Mouse (Mus musculus) C2C12 (cell line): ENCODE data around the gene Nol3. TPM values are rescaled to one million over a fixed set of nuclear protein-coding genes. Genes with fewer than 3 reads are reported as not detected.

Source experiments
- H3K27me3 ChIP-seq: one replicate; pipeline ENCODE4 v1.6.1; 2011; ENCODE audit not compliant: control insufficient read depth, insufficient read depth, insufficient read length
- H3K36me3 ChIP-seq: one replicate; pipeline ENCODE4 v1.6.1; 2011; ENCODE audit not compliant: control insufficient read depth, insufficient read depth
- H3K4me3 ChIP-seq: one replicate; pipeline ENCODE4 v1.5.1; 2011; ENCODE audit warnings: mild to moderate bottlenecking, control low read depth; ENCODE audit not compliant: poor library complexity, insufficient read depth, severe bottlenecking
- H3K79me2 ChIP-seq: one replicate; pipeline ENCODE4 v1.6.1; 2011; ENCODE audit not compliant: control insufficient read depth, insufficient read depth
- H3K79me3 ChIP-seq: one replicate; pipeline ENCODE4 v1.6.1; 2011; ENCODE audit warnings: low read depth, control low read depth
- H3ac ChIP-seq: one replicate; pipeline ENCODE3; 2011; ENCODE audit warnings: low read depth; ENCODE audit not compliant: control insufficient read depth, insufficient read length
- CEBPB ChIP-seq: IDR thresholded peaks from one replicate; pipeline ENCODE4 v1.6.1; 2011; ENCODE audit warnings: low read depth, mild to moderate bottlenecking, control low read depth, moderate library complexity
- CTCF ChIP-seq: IDR thresholded peaks from one replicate; pipeline ENCODE4 v1.5.1; 2011; ENCODE audit not compliant: control insufficient read depth, insufficient read depth, insufficient read length
- FOSL1 ChIP-seq: IDR thresholded peaks from one replicate; pipeline ENCODE4 v1.8.0; 2011; ENCODE audit warnings: mild to moderate bottlenecking, low read length; ENCODE audit not compliant: poor library complexity, insufficient read depth, severe bottlenecking
- MAX ChIP-seq: IDR thresholded peaks from one replicate; pipeline ENCODE4 v1.6.1; 2011; ENCODE audit warnings: mild to moderate bottlenecking, control low read depth
- MYOD1 ChIP-seq: IDR thresholded peaks from one replicate; pipeline ENCODE4 v1.6.1; 2011; ENCODE audit warnings: low read depth; ENCODE audit not compliant: control insufficient read depth, insufficient read length
- MYOG ChIP-seq: IDR thresholded peaks from one replicate; pipeline ENCODE4 v1.6.1; 2011; ENCODE audit not compliant: control insufficient read depth, insufficient read length; ENCODE audit errors: extremely low read depth
- USF1 ChIP-seq: IDR thresholded peaks from one replicate; pipeline ENCODE4 v1.6.1; 2011; ENCODE audit warnings: low read depth, mild to moderate bottlenecking, control low read depth, moderate library complexity
- polyA plus RNA-seq: library from polyadenylated mRNA; unstranded; fragments of >200 nt; fragmentation: generic; extraction: Trizol; gene quantifications from one replicate; pipeline ENCODE4 v1.2.1, GENCODE M21; 2012; ENCODE audit warnings: missing spikeins

Nol3 gene
- polyA plus RNA-seq, 1 experiment = 9.8 TPM

DNA sequence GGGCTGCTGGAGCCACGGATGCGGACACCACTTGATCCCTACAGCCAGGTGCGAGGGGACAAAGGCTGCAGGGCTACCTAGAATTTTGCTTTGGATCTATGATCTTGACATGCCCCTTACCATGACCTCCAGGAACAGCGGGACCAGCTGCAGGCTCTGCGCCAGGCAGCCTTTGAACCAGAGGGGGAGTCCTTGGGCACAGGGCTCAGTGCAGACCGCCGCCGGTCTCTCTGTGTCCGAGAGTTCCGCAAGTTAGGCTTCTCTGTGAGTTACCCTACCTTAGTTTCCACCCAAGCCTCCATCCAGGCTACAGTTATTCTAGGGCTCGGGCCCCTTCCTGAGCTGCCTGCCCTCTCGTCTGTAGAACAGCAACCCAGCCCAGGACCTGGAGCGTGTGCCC, 31.7 kb downstream of the Nol3 start:
- TF ChIP-seq MYOD1 = no peak
- no peak for TF ChIP-seq CEBPB
- TF ChIP-seq MAX = no peak
- TF ChIP-seq MYOG = no peak
- TF ChIP-seq CTCF = no peak
- TF ChIP-seq FOSL1 = no peak
- no peak for TF ChIP-seq USF1
- Histone ChIP-seq H3K4me3 (no peak overlapping the region), H3K27me3 (no peaks in the 10 kb centered on the region), H3K79me3 (peaks cover 3% of the 10 kb centered on the region), H3K36me3 (peaks cover 65% of the 10 kb centered on the region), H3K79me2 (peaks cover 3% of the 10 kb centered on the region), H3ac (no peak overlapping the region)

DNA sequence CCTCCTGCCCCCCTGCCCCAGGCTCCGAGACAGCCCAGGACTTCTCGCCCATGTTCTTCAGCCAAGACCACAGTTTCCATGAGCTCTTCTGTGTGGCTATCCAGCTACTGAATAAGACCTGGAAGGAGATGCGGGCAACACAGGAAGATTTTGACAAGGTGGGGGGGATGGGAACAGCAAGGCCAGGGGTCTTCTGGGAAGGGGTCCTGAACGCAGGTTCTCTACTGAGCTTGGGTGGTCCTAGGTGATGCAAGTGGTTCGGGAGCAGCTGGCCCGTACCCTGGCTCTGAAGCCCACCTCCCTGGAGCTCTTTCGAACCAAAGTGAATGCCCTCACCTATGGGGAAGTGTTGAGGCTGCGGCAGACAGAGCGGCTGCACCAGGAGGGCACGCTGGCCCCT, 32.5 kb downstream of the Nol3 start:
- TF ChIP-seq MYOD1 = no peak
- TF ChIP-seq FOSL1 = no peak
- no peak for TF ChIP-seq MYOG
- no peak for TF ChIP-seq CEBPB
- TF ChIP-seq CTCF = no peak
- no peak for TF ChIP-seq USF1
- TF ChIP-seq MAX = no peak
- Histone ChIP-seq H3K27me3 (no peaks in the 10 kb centered on the region), H3K79me3 (no peaks in the 10 kb centered on the region), H3ac (no peak overlapping the region), H3K36me3 (peaks cover 59% of the 10 kb centered on the region), H3K79me2 (no peaks in the 10 kb centered on the region), H3K4me3 (no peak overlapping the region)

DNA sequence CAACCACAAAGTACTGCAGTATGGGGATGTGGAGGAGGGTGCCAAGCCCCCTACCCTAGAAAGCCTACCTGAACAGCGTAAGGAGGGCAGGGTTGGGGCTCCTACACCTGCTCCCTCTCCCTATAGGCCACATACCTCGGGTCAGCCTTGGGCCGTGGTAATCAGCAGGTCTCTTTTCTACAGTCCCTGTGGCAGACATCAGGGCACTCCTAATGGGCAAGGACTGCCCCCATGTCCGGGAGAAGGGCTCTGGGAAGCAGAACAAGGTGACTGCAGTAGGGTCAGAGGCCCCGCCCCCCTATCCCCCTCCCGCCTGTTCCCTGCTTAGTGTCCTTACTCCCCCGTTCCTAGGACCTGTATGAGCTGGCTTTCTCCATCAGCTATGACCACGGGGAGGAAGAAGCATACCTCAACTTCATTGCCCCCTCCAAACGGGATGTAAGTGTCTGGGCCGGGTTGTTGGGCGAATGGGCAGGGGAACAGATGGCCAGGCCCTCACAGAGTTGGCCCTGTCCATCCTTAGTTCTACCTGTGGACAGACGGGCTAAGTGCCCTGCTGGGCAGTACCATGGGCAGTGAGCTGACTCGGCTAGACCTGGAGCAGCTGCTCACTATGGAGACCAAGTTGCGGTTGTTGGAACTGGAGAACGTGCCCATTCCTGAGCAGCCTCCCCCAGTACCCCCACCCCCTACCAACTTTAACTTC, 33.4 kb downstream of the Nol3 start:
- Histone ChIP-seq H3K36me3 (peaks cover 54% of the 10 kb centered on the region), H3K27me3 (no peaks in the 10 kb centered on the region), H3ac (no peak overlapping the region), H3K79me3 (no peaks in the 10 kb centered on the region), H3K4me3 (no peak overlapping the region), H3K79me2 (no peaks in the 10 kb centered on the region)
- TF ChIP-seq CEBPB (no peak), MYOD1 (no peak), MYOG (no peak), USF1 (no peak), MAX (no peak), FOSL1 (no peak), CTCF (no peak)

DNA sequence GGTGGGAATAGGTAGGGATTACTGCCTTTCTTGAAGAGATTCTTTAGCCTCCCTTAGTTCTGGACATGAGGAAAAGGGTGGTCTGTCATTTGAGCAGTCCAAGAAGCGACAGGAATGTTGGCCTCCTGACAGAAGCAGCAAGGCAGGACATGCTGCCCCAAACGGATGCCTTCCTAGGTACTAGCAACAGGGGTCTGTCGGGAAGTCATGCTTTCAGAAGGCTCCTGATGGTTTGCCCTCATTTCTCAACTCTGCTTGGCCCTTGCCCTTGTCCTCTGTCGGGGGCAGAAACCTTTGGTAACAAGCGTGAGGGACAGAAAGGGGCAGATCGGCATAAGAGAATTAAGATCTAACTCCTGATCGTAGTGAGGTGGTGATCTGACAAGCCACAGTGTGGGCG, 34.2 kb downstream of the Nol3 start:
- H3K36me3 ChIP-seq = peaks cover 52% of the 10 kb centered on the region
- H3K79me2 ChIP-seq = no peaks in the 10 kb centered on the region
- H3ac ChIP-seq = no peak overlapping the region
- TF ChIP-seq CTCF (no peak), CEBPB (no peak), FOSL1 (no peak), MAX (no peak), MYOG (no peak), MYOD1 (no peak), USF1 (no peak)
- no peaks in the 10 kb centered on the region for H3K79me3 ChIP-seq
- H3K27me3 ChIP-seq = no peaks in the 10 kb centered on the region
- no peak overlapping the region for H3K4me3 ChIP-seq

DNA sequence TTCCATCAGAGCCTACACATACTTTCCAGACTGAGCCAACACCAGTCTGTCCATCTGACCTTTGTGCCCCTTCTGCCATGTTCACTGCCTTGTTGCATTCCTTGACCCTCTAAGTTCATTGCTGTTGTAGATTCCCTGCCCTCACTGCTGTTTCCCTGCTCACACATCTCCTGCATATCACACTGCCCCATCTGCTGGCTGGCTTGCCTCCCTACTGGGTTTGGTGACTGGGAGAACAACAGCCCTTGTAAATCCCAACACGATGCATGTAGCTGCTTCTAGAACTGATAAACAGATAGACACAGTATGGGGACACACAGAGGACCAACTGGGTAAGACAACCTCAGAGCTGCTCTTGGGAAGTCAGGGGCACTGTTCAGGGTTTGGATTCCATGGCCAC, 35.8 kb downstream of the Nol3 start:
- no peak overlapping the region for H3K4me3 ChIP-seq
- H3K79me3 ChIP-seq = no peaks in the 10 kb centered on the region
- no peak overlapping the region for H3ac ChIP-seq
- H3K36me3 ChIP-seq = peaks cover 54% of the 10 kb centered on the region
- no peaks in the 10 kb centered on the region for H3K27me3 ChIP-seq
- no peaks in the 10 kb centered on the region for H3K79me2 ChIP-seq
- no peak for TF ChIP-seq FOSL1
- TF ChIP-seq MYOG = no peak
- TF ChIP-seq CEBPB = no peak
- no peak for TF ChIP-seq CTCF

DNA sequence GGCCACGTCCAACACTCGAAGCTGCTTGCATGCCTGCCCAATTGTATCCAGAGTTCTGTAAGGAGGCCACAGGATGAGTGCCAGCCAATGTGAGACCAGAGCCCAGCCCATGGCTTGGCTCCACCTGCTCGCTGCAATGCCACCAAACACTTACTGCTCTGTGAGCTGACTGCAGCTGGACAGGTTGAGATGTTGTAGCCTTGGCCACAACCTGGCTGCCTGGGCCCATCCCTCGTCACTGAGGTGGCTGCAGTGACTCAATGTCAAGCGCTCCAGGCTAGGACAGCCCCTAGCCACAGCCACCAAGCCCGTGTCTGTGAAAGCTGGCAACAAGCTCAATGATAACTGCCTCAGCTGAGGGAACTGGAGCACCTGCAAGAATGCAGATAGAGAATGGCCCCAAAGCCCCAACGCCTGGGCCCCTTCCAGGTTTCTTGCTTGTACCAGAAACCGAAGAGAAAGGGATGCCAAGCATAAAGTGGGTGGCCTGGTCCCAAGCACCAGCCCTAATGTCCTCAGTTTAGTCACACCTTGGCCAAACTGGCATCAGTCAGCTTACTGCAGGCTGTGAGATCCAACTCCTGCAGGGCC, 37.0 kb downstream of the Nol3 start:
- peaks cover 48% of the 10 kb centered on the region for H3K36me3 ChIP-seq
- TF ChIP-seq MYOG (no peak), FOSL1 (no peak), MAX (no peak), CEBPB (no peak), MYOD1 (no peak)

More for the DNA sequence above, 37.0 kb downstream of the Nol3 start:
- no peaks in the 10 kb centered on the region for H3K79me3 ChIP-seq
- no peak overlapping the region for H3ac ChIP-seq
- no peaks in the 10 kb centered on the region for H3K27me3 ChIP-seq
- H3K79me2 ChIP-seq = no peaks in the 10 kb centered on the region
- H3K4me3 ChIP-seq = no peak overlapping the region
